Mouse (Mus musculus) liver, postnatal 0 days (tissue): ENCODE results near the gene Sco2.

Source experiments
- CTCF ChIP-seq: sonication (generic); IDR thresholded peaks from 2 replicates; pipeline ENCODE4 v1.5.1; 2016; ENCODE audit warnings: antibody characterized with exemption, low read depth
- EP300 ChIP-seq: IDR thresholded peaks from 2 replicates; pipeline ENCODE4 v1.6.1; 2016; ENCODE audit warnings: antibody characterized with exemption, low read depth, mild to moderate bottlenecking

DNA sequence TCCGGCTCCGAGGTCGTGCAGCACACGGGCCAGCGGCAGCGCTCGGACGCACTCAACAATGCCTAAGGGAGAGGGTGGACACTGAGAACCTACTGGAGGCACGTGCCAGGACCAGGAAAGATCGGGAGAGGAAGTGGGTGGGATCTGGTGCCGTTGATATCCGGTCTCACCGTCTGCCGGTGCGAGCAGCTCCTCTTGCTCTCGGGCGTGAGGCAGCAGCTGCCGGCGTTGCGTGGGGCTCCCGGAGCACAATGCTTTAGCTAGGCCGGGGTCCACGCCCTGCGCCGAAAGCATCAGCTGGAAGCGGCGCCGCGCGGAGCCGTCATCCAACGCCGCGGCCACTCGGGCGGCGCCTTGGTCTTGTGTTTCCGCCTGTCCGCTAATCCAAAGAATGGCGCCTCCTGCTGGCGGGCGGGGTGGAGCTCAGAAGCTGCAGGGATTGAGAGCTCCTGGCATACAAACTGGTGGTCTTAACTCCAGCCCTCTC lies at the start of gene Sco2:
- TF ChIP-seq EP300 (no peak), CTCF (peak; percentile 94)
